In the genomic region with DNA sequence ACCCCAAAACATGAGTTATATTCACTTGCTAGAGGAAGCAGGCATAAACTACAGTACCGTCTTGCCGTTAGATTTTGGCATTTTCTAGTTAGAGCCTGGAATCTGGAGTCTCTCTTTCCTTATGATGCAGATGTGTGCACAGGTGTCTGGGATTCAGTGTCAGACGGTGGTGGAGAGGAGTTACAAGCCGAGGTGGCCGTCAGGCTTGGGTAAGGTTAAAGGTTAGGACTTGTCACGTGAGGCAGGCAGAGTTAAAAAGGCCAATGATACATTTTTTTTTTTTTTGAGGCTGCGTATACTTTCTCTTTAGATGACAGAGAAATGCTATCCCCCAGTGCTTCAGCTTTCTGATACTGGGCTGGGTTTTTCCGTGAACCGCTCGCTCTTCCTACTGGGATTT, we compare ENCODE assay signal across 17 mouse cellular contexts. TPM values are rescaled to one million over a fixed set of nuclear protein-coding genes. Genes with fewer than 3 reads are reported as not detected.
DNase-seq lines count a peak whose midpoint lies in the region; ATAC-seq and TF ChIP-seq lines count a peak whose summit lies in the region.
"Had no signal": no experiment of that assay in that cellular context is flagged by ENCODE, and none has a peak within 500 bp of the region (broad histone marks: within the 10 kb centered on the region; RNA-seq: fewer than 3 reads in every experiment).

No protein-coding gene starts in this region.

- peak; percentile 2 for DNase-seq in adrenal gland, postnatal 25 days
- DNase-seq in adrenal gland, adult 8-10 months, result no peak
- DNase-seq in hindbrain, embryonic 10.5 days (ENCODE audit: low spot score), result no peak
- no peak for DNase-seq in testis, postnatal 14 days (ENCODE audit: low spot score)
- DNase-seq in lung, adult 2 months, result no peak
- no peak for DNase-seq in frontal cortex, postnatal 25 days (ENCODE audit: low spot score in 2 of 2)
- DNase-seq: cerebellum, adult 11 months; embryo, embryonic 11 days; gastrocnemius, postnatal 10 days; kidney, adult 11 months; liver, embryonic 13.5 days; lung, postnatal 14 days; thymus, adult 2 months had no signal

- peak overlapping the region; percentile 69 for H3K4me2 ChIP-seq in hindbrain, embryonic 13.5 days
- H3K4me2 ChIP-seq: liver, embryonic 13.5 days had no signal

- peak overlapping the region; percentile 92 for H3K27ac ChIP-seq in hindbrain, embryonic 13.5 days
- H3K27ac ChIP-seq in hindbrain, embryonic 10.5 days, result no peak overlapping the region
- H3K27ac ChIP-seq in testis, adult 2 months (ENCODE audit: control insufficient read depth, insufficient read depth, low read depth, low read length), result no peak overlapping the region
- H3K27ac ChIP-seq: liver, embryonic 13.5 days had no signal

- 71% methylated on average over 10 of the region's 10 CpGs for WGBS in hindbrain, embryonic 13.5 days
- 79% methylated on average over 10 of the region's 10 CpGs for WGBS in hindbrain, embryonic 10.5 days
- 33% methylated on average over 10 of the region's 10 CpGs for WGBS in lung, adult 2 months

- H3K4me3 ChIP-seq in hindbrain, embryonic 13.5 days, result peak overlapping the region; percentile 88
- no peak overlapping the region for H3K4me3 ChIP-seq in hindbrain, embryonic 10.5 days
- peak overlapping the region; percentile 11; the same call in 1 of the 2 replicates for H3K4me3 ChIP-seq in testis, adult 2 months (ENCODE audit: control insufficient read depth, low read depth, low read length)
- no peak overlapping the region for H3K4me3 ChIP-seq in lung, adult 2 months (replicated peaks; ENCODE audit: extremely low read depth, low read depth, low read length)
- H3K4me3 ChIP-seq: erythroblast, embryonic 14.5 days; liver, embryonic 13.5 days had no signal

- no peaks in the 10 kb centered on the region for H3K9me3 ChIP-seq in hindbrain, embryonic 13.5 days
- no peaks in the 10 kb centered on the region for H3K9me3 ChIP-seq in hindbrain, embryonic 10.5 days
- H3K9me3 ChIP-seq: liver, embryonic 13.5 days had no signal

- peaks cover 45% of the 10 kb centered on the region for H3K27me3 ChIP-seq in hindbrain, embryonic 13.5 days
- peaks cover 99% of the 10 kb centered on the region for H3K27me3 ChIP-seq in hindbrain, embryonic 10.5 days (ENCODE audit: insufficient read depth, poor library complexity, severe bottlenecking)
- H3K27me3 ChIP-seq in testis, adult 2 months (ENCODE audit: control insufficient read depth, insufficient read depth, low read length), result no peaks in the 10 kb centered on the region

- ATAC-seq in hindbrain, embryonic 13.5 days (ENCODE audit: low FRiP score), result no peak

- H3K9ac ChIP-seq in hindbrain, embryonic 13.5 days, result peak overlapping the region; percentile 73
- H3K9ac ChIP-seq: liver, embryonic 13.5 days had no signal

- no peak for TF ChIP-seq CTCF in testis, adult 2 months (IDR thresholded peaks at IDR 0.05; ENCODE audit: control insufficient read depth, insufficient read depth, insufficient replicate concordance, low read depth, low read length)
- no peak for TF ChIP-seq CTCF in lung, adult 2 months (IDR thresholded peaks at IDR 0.05; ENCODE audit: insufficient read depth, low read length)

- no peak for TF ChIP-seq POLR2A in testis, adult 2 months (IDR thresholded peaks at IDR 0.05; ENCODE audit: control insufficient read depth, low read depth, low read length)
- TF ChIP-seq POLR2A in lung, adult 2 months (IDR thresholded peaks at IDR 0.05; ENCODE audit: borderline replicate concordance, extremely low read depth, low read depth, low read length), result no peak

- 0 out of 2 replicates have a peak, but pooled peaks cover 4% of the 10 kb centered on the region for H3K36me3 ChIP-seq in hindbrain, embryonic 13.5 days
- no peaks in the 10 kb centered on the region for H3K36me3 ChIP-seq in hindbrain, embryonic 10.5 days
- H3K36me3 ChIP-seq in testis, adult 2 months (ENCODE audit: control insufficient read depth, insufficient read depth, low read length), result no peaks in the 10 kb centered on the region
- H3K36me3 ChIP-seq: liver, embryonic 13.5 days had no signal

- peaks cover 81% of the 10 kb centered on the region for H3K4me1 ChIP-seq in hindbrain, embryonic 13.5 days (replicated peaks)
- H3K4me1 ChIP-seq in hindbrain, embryonic 10.5 days (replicated peaks), result peaks cover under 1% of the 10 kb centered on the region; the same call in 1 of the 2 replicates
- H3K4me1 ChIP-seq in testis, adult 2 months (ENCODE audit: control insufficient read depth, insufficient read depth, low read length), result peaks cover 3% of the 10 kb centered on the region; the same call in 1 of the 2 replicates
- peaks cover 54% of the 10 kb centered on the region for H3K4me1 ChIP-seq in lung, adult 2 months (ENCODE audit: control insufficient read depth, insufficient read depth, low read length)
- H3K4me1 ChIP-seq: liver, embryonic 13.5 days had no signal

RNA-seq across cellular contexts. Expression of gene Ppara, which starts 57.9 kb away (rescaled TPM):
- 28.5 and 42.3 TPM in 2 replicates for total RNA-seq in adrenal gland, postnatal 25 days (2021)
- 10 to 100 TPM in 3 of 4 experiments, 1 to 10 TPM in 1; 6.9 to 25.9 (median 18.7) TPM for total RNA-seq in adrenal gland, adult 8-10 months (2022)
- 1.2 and 1.7 TPM in 2 replicates for polyA plus RNA-seq in hindbrain, embryonic 13.5 days (2015; fragmentation: Nextera tagmentation; extraction: Ambion mirVana)
- 0.24 and 0.62 TPM in 2 replicates for polyA plus RNA-seq in hindbrain, embryonic 10.5 days (2016; fragmentation: Nextera tagmentation; extraction: Ambion mirVana)
- 0.63 and 1.6 TPM in 2 replicates for polyA plus RNA-seq in testis, adult 2 months (2012; rRNA removed)
- 2.2 and 2.3 TPM in 2 replicates for polyA plus RNA-seq in lung, adult 2 months (2012; rRNA removed)
- total RNA-seq: monocyte, adult 5-6 weeks had no signal
- polyA plus RNA-seq: erythroblast, embryonic 14.5 days had no signal

Comparison
In these comparisons a context has a peak if more than half of its experiments do, and no peak if none do; other contexts are left out.
1. H3K4me3 ChIP-seq: peak in hindbrain, embryonic 13.5 days (single experiment) and testis, adult 2 months (single experiment); none in hindbrain, embryonic 10.5 days (single experiment) and lung, adult 2 months (single experiment).